Mouse (Mus musculus) midbrain, embryonic 16.5 days (tissue): ENCODE data around the gene Phactr1. TPM values are rescaled to one million over a fixed set of nuclear protein-coding genes. Genes with fewer than 3 reads are reported as not detected.

ENCODE experiments used
- ATAC-seq: fragments of 200-750 bp; cut with Nextera tagmentation; 2 replicates; pipeline ENCODE4 v1.8.0; 2017; ENCODE audit warnings: moderate TSS enrichment
- H3K27ac ChIP-seq: fragments of 300-500 bp; sonication (generic); 2 replicates; pipeline ENCODE4 v1.5.1; 2014; ENCODE audit warnings: mild to moderate bottlenecking, low read length, mixed read lengths
- H3K27me3 ChIP-seq: fragments of 300-500 bp; sonication (generic); 2 replicates; pipeline ENCODE4 v1.6.1; 2014; ENCODE audit warnings: low read depth, low read length, mixed read lengths; ENCODE audit not compliant: control insufficient read depth, insufficient read depth
- H3K36me3 ChIP-seq: fragments of 300-500 bp; sonication (generic); 2 replicates; pipeline ENCODE4 v1.6.1; 2014; ENCODE audit warnings: mild to moderate bottlenecking, low read length, moderate library complexity, mixed read lengths; ENCODE audit not compliant: control insufficient read depth, insufficient read depth
- H3K4me1 ChIP-seq: fragments of 300-500 bp; sonication (generic); 2 replicates; pipeline ENCODE4 v1.6.1; 2014; ENCODE audit warnings: mild to moderate bottlenecking, low read length, mixed read lengths; ENCODE audit not compliant: control insufficient read depth, insufficient read depth
- H3K4me2 ChIP-seq: fragments of 300-500 bp; sonication (generic); 2 replicates; pipeline ENCODE4 v1.6.1; 2014; ENCODE audit warnings: mild to moderate bottlenecking, low read length, mixed read lengths
- H3K4me3 ChIP-seq: fragments of 300-500 bp; sonication (generic); 2 replicates; pipeline ENCODE4 v1.5.1; 2014; ENCODE audit warnings: low read depth, mild to moderate bottlenecking, low read length, moderate library complexity, mixed read lengths
- H3K9ac ChIP-seq: fragments of 300-500 bp; sonication (generic); 2 replicates; pipeline ENCODE4 v1.6.1; 2014; ENCODE audit warnings: low read depth, low read length, mixed read lengths
- H3K9me3 ChIP-seq: fragments of 300-500 bp; sonication (generic); replicated peaks from 2 replicates; pipeline ENCODE4 v1.6.1; 2014; ENCODE audit warnings: mild to moderate bottlenecking, low read length, mixed read lengths; ENCODE audit not compliant: control insufficient read depth, poor library complexity, severe bottlenecking
- WGBS: fragments of 180-500 bp; shearing (Covaris S2); extraction: QIAGEN DNeasy Blood & Tissue Kit; methylation state at CpG from one replicate; pipeline ENCODE4 v1.1.7; 2014; 5-methylcytosine and 5-hydroxymethylcytosine counted together
- polyA plus RNA-seq: library from polyadenylated mRNA; unstranded; fragments of >200 nt; fragmentation: Nextera tagmentation; extraction: Ambion mirVana; gene quantifications from 2 replicates; pipeline ENCODE4 v1.2.1, GENCODE M21; 2015

Phactr1 gene
- polyA plus RNA-seq, 1 experiment from 2014 or later: 62.5 TPM

- Histone ChIP-seq H3K9me3 (no peaks in the 10 kb centered on the region), H3K27me3 (no peaks in the 10 kb centered on the region), H3K9ac (no peak overlapping the region), H3K27ac (no peak overlapping the region), H3K4me2 (no peak overlapping the region), H3K4me1 (peaks cover 13% of the 10 kb centered on the region; the same call in 1 of the 2 replicates), H3K36me3 (no peaks in the 10 kb centered on the region), H3K4me3 (no peak overlapping the region)
- WGBS: 84% methylated on average over 7 of the region's 7 CpGs
- no peak for ATAC-seq
Measured at GRCm38 (mm10) chr13:42823875-42824274, 143.5 kb downstream of the Phactr1 start.

DNA sequence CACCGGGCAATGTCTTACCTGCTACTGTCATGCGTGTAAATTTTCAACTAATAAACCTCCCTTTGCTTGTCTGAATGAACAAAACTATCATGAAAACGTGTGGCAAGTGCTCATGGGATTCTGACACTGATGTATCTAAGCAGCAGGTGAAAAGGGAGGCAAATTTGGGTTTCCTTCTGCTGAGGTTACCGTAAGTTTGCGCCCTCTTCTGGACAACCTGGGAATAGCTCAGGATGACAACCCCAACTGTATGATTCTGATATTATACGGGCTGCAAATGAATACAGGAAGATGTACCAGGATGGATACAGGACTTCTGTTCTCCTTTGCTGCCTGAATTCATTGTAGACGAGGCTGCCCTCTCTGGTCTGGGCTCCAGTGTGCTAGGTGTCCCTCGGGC lies 146.2 kb downstream of the Phactr1 start:
- no peaks in the 10 kb centered on the region for H3K36me3 ChIP-seq
- H3K27ac ChIP-seq: no peak overlapping the region
- no peaks in the 10 kb centered on the region for H3K27me3 ChIP-seq
- H3K4me3 ChIP-seq: no peak overlapping the region
- H3K9ac ChIP-seq: no peak overlapping the region
- H3K4me2 ChIP-seq: no peak overlapping the region
- no peak for ATAC-seq
- no peaks in the 10 kb centered on the region for H3K9me3 ChIP-seq
- 59% methylated on average over 8 of the region's 8 CpGs for WGBS
- H3K4me1 ChIP-seq: peaks cover 8% of the 10 kb centered on the region; the same call in 1 of the 2 replicates

GRCm38 (mm10) chr13:42828978-42829377 lies 148.6 kb downstream of the Phactr1 start:
- WGBS: 47% methylated on average over 9 of the region's 9 CpGs
- no peak for ATAC-seq
- Histone ChIP-seq H3K4me1 (no peaks in the 10 kb centered on the region), H3K27me3 (no peaks in the 10 kb centered on the region), H3K27ac (no peak overlapping the region), H3K9me3 (no peaks in the 10 kb centered on the region), H3K4me2 (no peak overlapping the region), H3K4me3 (no peak overlapping the region), H3K9ac (no peak overlapping the region), H3K36me3 (no peaks in the 10 kb centered on the region)

- Histone ChIP-seq H3K4me2 (no peak overlapping the region), H3K4me3 (no peak overlapping the region), H3K27me3 (no peaks in the 10 kb centered on the region), H3K27ac (no peak overlapping the region), H3K9ac (no peak overlapping the region), H3K9me3 (no peaks in the 10 kb centered on the region), H3K36me3 (no peaks in the 10 kb centered on the region), H3K4me1 (peaks cover 6% of the 10 kb centered on the region)
- WGBS: 54% methylated on average over 2 of the region's 2 CpGs
- no peak; the same call in 1 of the 2 replicates for ATAC-seq
Measured at GRCm38 (mm10) chr13:42835441-42835840, 155.0 kb downstream of the Phactr1 start.

GRCm38 (mm10) chr13:42839358-42839757 lies 158.9 kb downstream of the Phactr1 start:
- ATAC-seq: no peak

GRCm38 (mm10) chr13:42852086-42852485 lies 171.7 kb downstream of the Phactr1 start:
- Histone ChIP-seq H3K4me1 (0 out of 2 replicates have a peak, but pooled peaks cover 4% of the 10 kb centered on the region), H3K4me3 (no peak overlapping the region), H3K36me3 (no peaks in the 10 kb centered on the region), H3K9ac (no peak overlapping the region), H3K27me3 (no peaks in the 10 kb centered on the region), H3K4me2 (no peak overlapping the region), H3K9me3 (no peaks in the 10 kb centered on the region), H3K27ac (no peak overlapping the region)
- WGBS: 76% methylated on average over 10 of the region's 10 CpGs
- no peak for ATAC-seq

More at GRCm38 (mm10) chr13:42839358-42839757, 158.9 kb downstream of the Phactr1 start:
- no peak overlapping the region for H3K4me2 ChIP-seq
- no peaks in the 10 kb centered on the region for H3K9me3 ChIP-seq
- no peak overlapping the region for H3K4me3 ChIP-seq
- peaks cover 6% of the 10 kb centered on the region for H3K4me1 ChIP-seq
- WGBS: 79% methylated on average over 2 of the region's 2 CpGs
- H3K9ac ChIP-seq: no peak overlapping the region
- H3K27ac ChIP-seq: no peak overlapping the region
- no peaks in the 10 kb centered on the region for H3K27me3 ChIP-seq
- H3K36me3 ChIP-seq: no peaks in the 10 kb centered on the region

- no peak overlapping the region for H3K9ac ChIP-seq
- 13% methylated on average over 11 of the region's 11 CpGs for WGBS
- H3K9me3 ChIP-seq: no peaks in the 10 kb centered on the region
- no peak overlapping the region for H3K4me2 ChIP-seq
- 0 out of 2 replicates have a peak, but pooled peaks cover 4% of the 10 kb centered on the region for H3K4me1 ChIP-seq
- no peak overlapping the region for H3K4me3 ChIP-seq
- H3K27ac ChIP-seq: no peak overlapping the region
- no peaks in the 10 kb centered on the region for H3K27me3 ChIP-seq
- no peaks in the 10 kb centered on the region for H3K36me3 ChIP-seq
- ATAC-seq: no peak
Measured at GRCm38 (mm10) chr13:42853900-42854595, 173.6 kb downstream of the Phactr1 start.

- no peaks in the 10 kb centered on the region for H3K27me3 ChIP-seq
- ATAC-seq: peak; percentile 88
- 3% methylated on average over 21 of the region's 21 CpGs for WGBS
- H3K4me2 ChIP-seq: peak overlapping the region; percentile 56
- H3K9ac ChIP-seq: peak overlapping the region; percentile 35; the same call in 1 of the 2 replicates
- H3K36me3 ChIP-seq: no peaks in the 10 kb centered on the region
- no peaks in the 10 kb centered on the region for H3K9me3 ChIP-seq
- no peak overlapping the region for H3K27ac ChIP-seq
- peaks cover 9% of the 10 kb centered on the region for H3K4me1 ChIP-seq
- peak overlapping the region; percentile 28 for H3K4me3 ChIP-seq
Measured at GRCm38 (mm10) chr13:42866162-42866941, 185.9 kb downstream of the Phactr1 start.

- Histone ChIP-seq H3K9ac (no peak overlapping the region), H3K4me3 (no peak overlapping the region; the same call in 1 of the 2 replicates), H3K27me3 (no peaks in the 10 kb centered on the region), H3K4me1 (peaks cover 9% of the 10 kb centered on the region), H3K27ac (no peak overlapping the region), H3K36me3 (no peaks in the 10 kb centered on the region), H3K9me3 (no peaks in the 10 kb centered on the region), H3K4me2 (peak overlapping the region; percentile 56)
- ATAC-seq: no peak
- WGBS: 32% methylated on average over 6 of the region's 6 CpGs
Measured at GRCm38 (mm10) chr13:42867026-42867425, 186.6 kb downstream of the Phactr1 start.
